Mouse (Mus musculus) heart, embryonic 11.5 days (tissue): ENCODE results near the gene Gm17334. TPM values are rescaled to one million over a fixed set of nuclear protein-coding genes. Genes with fewer than 3 reads are reported as not detected.

Source experiments
- microRNA-seq: library from miRNA; unstranded; fragments of <30 nt; microRNA quantifications from one replicate; pipeline ENCODE4, GENCODE M21; 2016; ENCODE audit warnings: borderline number of aligned reads
- polyA plus RNA-seq: library from polyadenylated mRNA; unstranded; fragments of >200 nt; fragmentation: Nextera tagmentation; extraction: Ambion mirVana; gene quantifications from 2 replicates; pipeline ENCODE4 v1.2.1, GENCODE M21; 2014

Gm17334 gene
- polyA plus RNA-seq, 1 experiment from 2014 or later, result 0.24 TPM

Small RNA genes within 50 kb of the gene (microRNA-seq; reads per million reads assigned to microRNA genes)
- gene Mir7671, result not detected

Other genes with a start within 250 kb of the Gm17334 start
- gene Kif3a, start 205.8 kb downstream of the Gm17334 start, polyA plus RNA-seq, result 31.9 and 38.6 TPM in 2 replicates
- 0.86 and 1.8 TPM in 2 replicates for gene Il4, start 154.5 kb downstream of the Gm17334 start, polyA plus RNA-seq
- gene Il13, start 138.5 kb downstream of the Gm17334 start, polyA plus RNA-seq, result not detected in 2 replicates
- 19.5 and 22.4 TPM in 2 replicates for gene Rad50, start 65.9 kb downstream of the Gm17334 start, polyA plus RNA-seq
- not detected in 2 replicates for gene Il5, start 52.4 kb downstream of the Gm17334 start, polyA plus RNA-seq
- gene Irf1, start 3.2 kb downstream of the Gm17334 start, polyA plus RNA-seq, result 8.5 and 8.8 TPM in 2 replicates
- 0.63 TPM in 1 of 2 replicates, not detected in the other for gene Gm12216, start 86.1 kb upstream of the Gm17334 start, polyA plus RNA-seq
- gene Slc22a5, start 118.5 kb upstream of the Gm17334 start, polyA plus RNA-seq, result 8.1 and 9.2 TPM in 2 replicates
- 1.9 and 2.0 TPM in 2 replicates for gene Slc22a21, start 207.1 kb upstream of the Gm17334 start, polyA plus RNA-seq